Mouse (Mus musculus): Measurements from ENCODE around the gene Slc6a19. TPM values are rescaled to one million over a fixed set of nuclear protein-coding genes. Genes with fewer than 3 reads are reported as not detected.

Gene Slc6a19
- polyA plus RNA-seq, 1 experiment from 2014 or later = not detected

GRCm38 (mm10) chr13:73653266-73653665 is 51.4 kb downstream of the Slc6a19 start:
- H3K4me2 ChIP-seq = no peak overlapping the region
- no peaks in the 10 kb centered on the region for H3K4me1 ChIP-seq
- H3K27me3 ChIP-seq = no peaks in the 10 kb centered on the region
- H3K4me3 ChIP-seq = no peak overlapping the region
- no peaks in the 10 kb centered on the region for H3K9me3 ChIP-seq
- H3K27ac ChIP-seq = no peak overlapping the region
- WGBS = 87% methylated on average over 3 of the region's 3 CpGs
- H3K36me3 ChIP-seq = 0 out of 2 replicates have a peak, but pooled peaks cover 2% of the 10 kb centered on the region
- H3K9ac ChIP-seq = no peak overlapping the region
- ATAC-seq (ENCODE audit: borderline replicate concordance, extremely low read depth, low FRiP score, low TSS enrichment) = no peak

DNA sequence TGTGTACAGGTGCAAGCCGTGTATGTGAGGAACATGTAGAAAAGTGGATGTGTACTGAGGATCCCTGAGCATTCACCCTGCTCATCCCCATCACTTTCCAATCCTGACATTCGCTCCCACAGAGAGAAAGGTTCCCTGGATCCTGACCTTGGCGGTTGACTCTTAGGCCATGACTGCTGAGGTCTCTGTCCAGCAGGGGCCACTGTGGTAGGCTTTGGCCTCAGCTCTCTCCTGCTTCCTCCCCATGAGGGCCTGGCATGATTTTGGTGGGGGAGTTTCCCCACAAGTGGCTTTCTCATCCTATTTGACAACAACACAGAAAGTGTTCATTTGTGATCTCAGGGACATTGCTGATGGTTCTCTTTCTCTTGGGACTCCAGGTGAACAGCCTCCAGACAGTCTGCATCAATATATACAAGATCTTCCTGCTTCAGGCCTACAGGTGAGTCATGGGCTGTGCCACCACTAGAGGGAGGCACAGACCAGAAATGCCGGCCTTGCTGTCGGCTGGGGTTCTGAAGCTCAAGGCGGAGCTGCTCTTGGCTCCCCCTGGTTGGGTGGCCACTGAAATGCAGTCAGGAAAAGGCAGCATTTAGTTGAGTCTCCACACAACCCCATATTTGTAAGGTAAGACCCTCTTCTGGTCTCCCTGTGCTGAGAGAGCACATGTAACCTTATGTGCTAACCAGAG is 58.1 kb downstream of the Slc6a19 start:
- Histone ChIP-seq H3K4me3 (no peak overlapping the region), H3K9ac (no peak overlapping the region), H3K27ac (no peak overlapping the region), H3K36me3 (0 out of 2 replicates have a peak, but pooled peaks cover 2% of the 10 kb centered on the region), H3K4me2 (no peak overlapping the region), H3K4me1 (no peaks in the 10 kb centered on the region), H3K9me3 (no peaks in the 10 kb centered on the region), H3K27me3 (no peaks in the 10 kb centered on the region)
- ATAC-seq (ENCODE audit: borderline replicate concordance, extremely low read depth, low FRiP score, low TSS enrichment) = no peak
- 35% methylated on average over 6 of the region's 6 CpGs for WGBS

GRCm38 (mm10) chr13:73641296-73641695 is 63.4 kb downstream of the Slc6a19 start:
- no peaks in the 10 kb centered on the region for H3K36me3 ChIP-seq
- WGBS = 81% methylated on average over 4 of the region's 4 CpGs
- no peaks in the 10 kb centered on the region for H3K4me1 ChIP-seq
- H3K4me2 ChIP-seq = no peak overlapping the region
- no peak for ATAC-seq (ENCODE audit: borderline replicate concordance, extremely low read depth, low FRiP score, low TSS enrichment)
- H3K9me3 ChIP-seq = no peaks in the 10 kb centered on the region
- H3K4me3 ChIP-seq = no peak overlapping the region
- H3K27ac ChIP-seq = no peak overlapping the region
- H3K9ac ChIP-seq = no peak overlapping the region
- no peaks in the 10 kb centered on the region for H3K27me3 ChIP-seq

GRCm38 (mm10) chr13:73637826-73638225 is 66.8 kb downstream of the Slc6a19 start:
- H3K27me3 ChIP-seq = no peaks in the 10 kb centered on the region
- H3K9ac ChIP-seq = no peak overlapping the region
- H3K9me3 ChIP-seq = no peaks in the 10 kb centered on the region
- no peak overlapping the region for H3K4me3 ChIP-seq
- H3K4me2 ChIP-seq = no peak overlapping the region
- WGBS = 41% methylated on average over 5 of the region's 6 CpGs
- H3K27ac ChIP-seq = no peak overlapping the region
- H3K36me3 ChIP-seq = 0 out of 2 replicates have a peak, but pooled peaks cover 5% of the 10 kb centered on the region
- ATAC-seq (ENCODE audit: borderline replicate concordance, extremely low read depth, low FRiP score, low TSS enrichment) = no peak
- H3K4me1 ChIP-seq = no peaks in the 10 kb centered on the region

- no peaks in the 10 kb centered on the region for H3K9me3 ChIP-seq
- no peak overlapping the region for H3K9ac ChIP-seq
- no peaks in the 10 kb centered on the region for H3K27me3 ChIP-seq
- no peak overlapping the region for H3K27ac ChIP-seq
- 83% methylated on average over 3 of the region's 3 CpGs for WGBS
- 0 out of 2 replicates have a peak, but pooled peaks cover 5% of the 10 kb centered on the region for H3K36me3 ChIP-seq
- no peak overlapping the region for H3K4me2 ChIP-seq
- no peak overlapping the region for H3K4me3 ChIP-seq
- no peak for ATAC-seq (ENCODE audit: borderline replicate concordance, extremely low read depth, low FRiP score, low TSS enrichment)
- H3K4me1 ChIP-seq = peaks cover 11% of the 10 kb centered on the region
These were observed 72.8 kb downstream of the Slc6a19 start for GRCm38 (mm10) chr13:73631837-73632236.

Other genes starting within 250 kb of the Slc6a19 start
- 86.3 and 99.2 TPM in 2 replicates for gene Lpcat1, start 237.7 kb downstream of the Slc6a19 start, polyA plus RNA-seq (2015; fragmentation: Nextera tagmentation; extraction: Ambion mirVana)
- 0.06 and 0.10 TPM in 2 replicates for gene Slc6a3, start 168.1 kb downstream of the Slc6a19 start, polyA plus RNA-seq (2015; fragmentation: Nextera tagmentation; extraction: Ambion mirVana)
- gene Clptm1l, start 100.9 kb downstream of the Slc6a19 start, polyA plus RNA-seq (2015; fragmentation: Nextera tagmentation; extraction: Ambion mirVana) = 113 and 118 TPM in 2 replicates
- gene Tert, start 78.0 kb downstream of the Slc6a19 start, polyA plus RNA-seq (2015; fragmentation: Nextera tagmentation; extraction: Ambion mirVana) = 3.2 and 4.6 TPM in 2 replicates
- not detected in 2 replicates for gene Slc6a18, start 26.8 kb downstream of the Slc6a19 start, polyA plus RNA-seq (2015; fragmentation: Nextera tagmentation; extraction: Ambion mirVana)
- gene Slc12a7, start 28.2 kb upstream of the Slc6a19 start, polyA plus RNA-seq (2015; fragmentation: Nextera tagmentation; extraction: Ambion mirVana) = 15.7 and 16.7 TPM in 2 replicates
- 4.3 and 4.7 TPM in 2 replicates for gene Nkd2, start 142.8 kb upstream of the Slc6a19 start, polyA plus RNA-seq (2015; fragmentation: Nextera tagmentation; extraction: Ambion mirVana)
- 42.2 and 44.4 TPM in 2 replicates for gene Trip13, start 232.9 kb upstream of the Slc6a19 start, polyA plus RNA-seq (2015; fragmentation: Nextera tagmentation; extraction: Ambion mirVana)
- gene Brd9, start 232.9 kb upstream of the Slc6a19 start, polyA plus RNA-seq (2015; fragmentation: Nextera tagmentation; extraction: Ambion mirVana) = 45.1 and 50.4 TPM in 2 replicates

Measured in lung, embryonic 15.5 days (tissue).